Comparison of ENCODE assay signal across 8 mouse cellular contexts in the genomic region with DNA sequence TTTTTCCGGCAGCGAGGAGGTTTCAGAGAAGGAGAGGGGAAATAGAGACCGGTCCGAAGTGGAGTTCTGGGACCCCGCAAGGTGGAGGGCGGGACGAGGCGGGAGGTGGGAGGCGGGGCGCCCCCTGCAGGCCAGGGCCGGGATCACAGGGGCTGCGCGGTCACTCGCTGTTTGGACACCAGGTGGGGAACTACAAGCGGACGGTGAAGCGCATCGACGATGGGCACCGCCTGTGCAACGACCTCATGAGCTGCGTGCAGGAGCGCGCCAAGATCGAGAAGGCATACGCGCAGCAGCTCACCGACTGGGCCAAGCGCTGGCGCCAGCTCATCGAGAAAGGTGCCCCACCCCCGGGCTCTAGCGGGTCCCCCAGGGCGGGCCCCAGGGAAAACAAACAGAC. TPM values are rescaled to one million over a fixed set of nuclear protein-coding genes. Genes with fewer than 3 reads are reported as not detected.
DNase-seq lines count a peak whose midpoint lies in the region; ATAC-seq and TF ChIP-seq lines count a peak whose summit lies in the region.

No protein-coding gene starts in this region.

- peak overlapping the region; percentile 67 for H3K4me2 ChIP-seq in kidney, embryonic 15.5 days

- peak; percentile 80 for TF ChIP-seq CTCF in spleen, adult 2 months (IDR thresholded peaks at IDR 0.05; ENCODE audit: extremely low read depth, insufficient read depth, insufficient read length, insufficient replicate concordance)

- TF ChIP-seq POLR2A in spleen, adult 2 months (IDR thresholded peaks at IDR 0.05; ENCODE audit: low read depth, low read length) = no peak

- peak overlapping the region; percentile 53 for H3K4me3 ChIP-seq in heart, embryonic 10.5 days
- H3K4me3 ChIP-seq in kidney, embryonic 15.5 days (replicated peaks) = peak overlapping the region; percentile 33
- peak overlapping the region; percentile 19; the same call in 1 of the 2 replicates for H3K4me3 ChIP-seq in spleen, adult 2 months (ENCODE audit: extremely low read depth, insufficient read depth, insufficient read length)

- peaks cover 12% of the 10 kb centered on the region; the same call in 1 of the 2 replicates for H3K9me3 ChIP-seq in heart, embryonic 10.5 days
- peaks cover 4% of the 10 kb centered on the region; the same call in 1 of the 2 replicates for H3K9me3 ChIP-seq in kidney, embryonic 15.5 days (replicated peaks)

- H3K9ac ChIP-seq in kidney, embryonic 15.5 days = 0 out of 2 replicates have a peak overlapping the region, but pooled peaks have one; percentile 1

- 3% methylated on average over 34 of the region's 34 CpGs for whole genome bisulfite sequencing in heart, embryonic 10.5 days
- WGBS in kidney, embryonic 15.5 days = 3% methylated on average over 33 of the region's 34 CpGs
- 2% methylated on average over 34 of the region's 34 CpGs for WGBS in spleen, adult 2 months

- H3K27ac ChIP-seq in heart, embryonic 10.5 days = peak overlapping the region; percentile 45; the same call in 1 of the 2 replicates
- no peak overlapping the region for H3K27ac ChIP-seq in kidney, embryonic 15.5 days
- no peak overlapping the region for H3K27ac ChIP-seq in spleen, adult 2 months (ENCODE audit: insufficient read depth, low read length)

- peaks cover 56% of the 10 kb centered on the region for H3K27me3 ChIP-seq in heart, embryonic 10.5 days (ENCODE audit: insufficient read depth, poor library complexity, severe bottlenecking)
- peaks cover 17% of the 10 kb centered on the region for H3K27me3 ChIP-seq in kidney, embryonic 15.5 days
- H3K27me3 ChIP-seq in spleen, adult 2 months (ENCODE audit: control insufficient read depth, insufficient read depth, low read length) = no peaks in the 10 kb centered on the region

- no peaks in the 10 kb centered on the region for H3K36me3 ChIP-seq in heart, embryonic 10.5 days
- no peaks in the 10 kb centered on the region for H3K36me3 ChIP-seq in kidney, embryonic 15.5 days
- H3K36me3 ChIP-seq in spleen, adult 2 months (ENCODE audit: control insufficient read depth, insufficient read depth, low read length) = no peaks in the 10 kb centered on the region

- peaks cover 15% of the 10 kb centered on the region for H3K4me1 ChIP-seq in heart, embryonic 10.5 days
- H3K4me1 ChIP-seq in kidney, embryonic 15.5 days = peaks cover 27% of the 10 kb centered on the region
- H3K4me1 ChIP-seq in spleen, adult 2 months (ENCODE audit: control insufficient read depth, insufficient read depth, insufficient read length) = peaks cover 3% of the 10 kb centered on the region

- peak; percentile 39 for DNase-seq in right cerebral cortex, postnatal 14 days
- no peak for DNase-seq in right cerebral cortex, adult 2 months (ENCODE audit: low spot score in 2 of 2)
- DNase-seq in cerebellum, postnatal 25 days = peak; percentile 77 to 83
- DNase-seq in heart, embryonic 10.5 days (ENCODE audit: low spot score) = no peak
- DNase-seq in lung, postnatal 25 days (ENCODE audit: low spot score) = peak; percentile 37
- peak in 1 of 2 experiments; percentile 14 for DNase-seq in spleen, adult 2 months (ENCODE audit: low read depth in 1 of 2, low spot score in 2 of 2)

- peak; percentile 43; the same call in 1 of the 2 replicates for ATAC-seq in kidney, embryonic 15.5 days (replicated peaks; ENCODE audit: low FRiP score)
- no peak for ATAC-seq in activated CD4-positive, CD25-positive, alpha-beta regulatory T cell, adult 4 months

RNA-seq across cellular contexts. Expression of gene Spdef, which starts 26.2 kb away (rescaled TPM):
- 0.11 and 0.33 TPM in 2 replicates for polyA plus RNA-seq in heart, embryonic 10.5 days (2016; fragmentation: Nextera tagmentation; extraction: Ambion mirVana)
- polyA plus RNA-seq in kidney, embryonic 15.5 days (2015; fragmentation: Nextera tagmentation; extraction: Ambion mirVana) = 0.16 and 1.4 TPM in 2 replicates
- polyA plus RNA-seq in spleen, adult 2 months (2012; rRNA removed) = 0.94 and 1.2 TPM in 2 replicates
- under 1 TPM in 1 of 2 experiments, not detected in 1; 0.50 TPM for polyA plus RNA-seq in activated CD4-positive, CD25-positive, alpha-beta regulatory T cell, adult 4 months (2017; shearing (Covaris generic))

RNA-seq across cellular contexts. Expression of gene Pacsin1, which starts 47.2 kb away (rescaled TPM):
- polyA plus RNA-seq in heart, embryonic 10.5 days (2016; fragmentation: Nextera tagmentation; extraction: Ambion mirVana) = 2.1 and 3.3 TPM in 2 replicates
- polyA plus RNA-seq in kidney, embryonic 15.5 days (2015; fragmentation: Nextera tagmentation; extraction: Ambion mirVana) = 0.99 and 1.5 TPM in 2 replicates
- 10.3 and 15.7 TPM in 2 replicates for polyA plus RNA-seq in spleen, adult 2 months (2012; rRNA removed)
- 10 to 100 TPM; 26.9 to 41.1 TPM for polyA plus RNA-seq in activated CD4-positive, CD25-positive, alpha-beta regulatory T cell, adult 4 months (2017; shearing (Covaris generic))

Comparison
In these comparisons a context has a peak if more than half of its experiments do, and no peak if none do; other contexts are left out.
1. DNase-seq: peak in right cerebral cortex, postnatal 14 days (single experiment), cerebellum, postnatal 25 days (2 of 2) and lung, postnatal 25 days (single experiment); none in right cerebral cortex, adult 2 months (0 of 2) and heart, embryonic 10.5 days (single experiment).
2. Peak in every context shown above with its lines, with median percentiles within 50 percentile points of each other: H3K4me3 ChIP-seq.